Mouse (Mus musculus): ENCODE results near the gene Ccnl2.

DNA sequence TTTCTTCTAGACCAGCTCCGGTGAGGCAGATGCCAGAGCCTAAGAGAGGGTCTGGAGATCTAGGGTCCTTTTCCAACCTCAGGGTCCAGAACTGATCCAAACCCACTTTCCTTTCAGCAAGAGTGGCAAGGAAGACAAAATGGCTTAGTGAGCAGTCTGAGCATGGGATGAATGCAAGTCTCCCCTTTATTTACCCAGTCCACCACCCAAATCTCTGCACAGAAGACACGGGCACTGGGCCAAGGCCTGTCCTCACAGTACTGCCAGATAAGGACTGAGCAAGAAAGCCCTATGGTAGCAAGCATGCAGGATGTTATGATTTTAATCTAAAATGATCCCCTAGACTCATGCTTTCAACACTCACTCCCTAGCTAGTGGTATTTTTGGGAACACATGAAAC, 34.5 kb upstream of the Ccnl2 start:
- TF ChIP-seq POLR2A (IDR thresholded peaks at IDR 0.05; ENCODE audit: control insufficient read depth, low read depth, low read length) (no peak), CTCF (IDR thresholded peaks at IDR 0.05; ENCODE audit: control insufficient read depth, insufficient read depth, insufficient replicate concordance, low read depth, low read length) (no peak)
